Mouse (Mus musculus) hindbrain, embryonic 13.5 days (tissue): ENCODE measurements around the gene Cox7a1. TPM values are rescaled to one million over a fixed set of nuclear protein-coding genes. Genes with fewer than 3 reads are reported as not detected.
"Not testable (repeated sequence)": the region's sequence is repeated elsewhere in the genome, so short reads cannot be mapped to it uniquely, and the experiment has no call there.

Source experiments
- ATAC-seq: fragments of 200-750 bp; cut with Nextera tagmentation; 2 replicates; pipeline ENCODE4 v1.8.0; 2017; ENCODE audit warnings: moderate TSS enrichment; ENCODE audit not compliant: low FRiP score
- H3K27ac ChIP-seq: fragments of 300-500 bp; sonication (generic); 2 replicates; pipeline ENCODE4 v1.5.1; 2015; ENCODE audit warnings: inconsistent platforms, mild to moderate bottlenecking, moderate library complexity
- H3K27me3 ChIP-seq: fragments of 300-500 bp; sonication (generic); 2 replicates; pipeline ENCODE4 v1.6.1; 2015; ENCODE audit warnings: mild to moderate bottlenecking, inconsistent platforms
- H3K36me3 ChIP-seq: fragments of 300-500 bp; sonication (generic); 2 replicates; pipeline ENCODE4 v1.6.1; 2015; ENCODE audit warnings: mild to moderate bottlenecking, inconsistent platforms
- H3K4me1 ChIP-seq: fragments of 300-500 bp; sonication (generic); replicated peaks from 2 replicates; pipeline ENCODE4 v1.6.1; 2015; ENCODE audit warnings: inconsistent platforms
- H3K4me2 ChIP-seq: fragments of 300-500 bp; sonication (generic); 2 replicates; pipeline ENCODE4 v1.6.1; 2015; ENCODE audit warnings: inconsistent platforms, mild to moderate bottlenecking, moderate library complexity
- H3K4me3 ChIP-seq: fragments of 300-500 bp; sonication (generic); 2 replicates; pipeline ENCODE4 v1.5.1; 2015; ENCODE audit warnings: mild to moderate bottlenecking, inconsistent platforms
- H3K9ac ChIP-seq: fragments of 300-500 bp; sonication (generic); 2 replicates; pipeline ENCODE4 v1.6.1; 2015; ENCODE audit warnings: mild to moderate bottlenecking, inconsistent platforms
- H3K9me3 ChIP-seq: fragments of 300-500 bp; sonication (generic); 2 replicates; pipeline ENCODE4 v1.6.1; 2016; ENCODE audit warnings: inconsistent platforms
- WGBS: fragments of 180-500 bp; shearing (Covaris S2); methylation state at CpG from one replicate; pipeline ENCODE4 v1.1.7; 2015; 5-methylcytosine and 5-hydroxymethylcytosine counted together
- polyA plus RNA-seq: library from polyadenylated mRNA; unstranded; fragments of >200 nt; fragmentation: Nextera tagmentation; extraction: Ambion mirVana; gene quantifications from 2 replicates; pipeline ENCODE4 v1.2.1, GENCODE M21; 2015

Cox7a1 gene
- polyA plus RNA-seq, 1 experiment from 2014 or later = 8.0 TPM

GRCm38 (mm10) chr7:30206364-30206763, 22.4 kb downstream of the Cox7a1 start:
- H3K4me1 ChIP-seq, H3K4me3 ChIP-seq, H3K27me3 ChIP-seq, H3K9me3 ChIP-seq, H3K9ac ChIP-seq, ATAC-seq, H3K27ac ChIP-seq, H3K4me2 ChIP-seq, H3K36me3 ChIP-seq: not testable (repeated sequence)
- WGBS = 52% methylated on average over 5 of the region's 5 CpGs

DNA sequence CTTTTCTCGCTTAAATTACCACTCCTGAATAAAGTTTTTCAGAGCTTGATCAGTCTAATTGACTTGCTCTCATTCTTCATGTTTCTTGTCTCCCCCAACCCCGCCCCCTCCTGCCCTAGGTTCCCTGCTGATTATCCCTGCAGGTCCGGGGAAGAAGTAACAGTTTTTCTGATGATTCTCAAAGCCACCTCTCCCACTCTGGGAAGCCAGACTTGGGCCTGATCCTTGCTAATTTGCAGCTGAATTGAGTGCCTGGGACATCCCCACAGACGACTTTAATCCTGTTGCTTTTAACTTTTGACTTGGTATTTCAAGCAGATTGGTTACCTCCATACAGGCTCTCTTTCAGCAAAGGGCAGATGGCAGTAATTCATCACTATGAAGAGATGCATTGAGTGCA, 27.1 kb downstream of the Cox7a1 start:
- H3K27ac ChIP-seq = no peak overlapping the region
- H3K4me1 ChIP-seq = no peaks in the 10 kb centered on the region
- no peak overlapping the region for H3K4me2 ChIP-seq
- H3K36me3 ChIP-seq = no peaks in the 10 kb centered on the region
- H3K9me3 ChIP-seq = no peaks in the 10 kb centered on the region
- 0 out of 2 replicates have a peak, but pooled peaks cover 2% of the 10 kb centered on the region for H3K27me3 ChIP-seq
- no peak overlapping the region for H3K9ac ChIP-seq
- H3K4me3 ChIP-seq = no peak overlapping the region
- WGBS = 19% methylated on average over 4 of the region's 4 CpGs
- no peak for ATAC-seq

- 93% methylated on average over 3 of the region's 3 CpGs for WGBS
- H3K9me3 ChIP-seq = no peaks in the 10 kb centered on the region
- H3K4me1 ChIP-seq = peaks cover 1% of the 10 kb centered on the region; the same call in 1 of the 2 replicates
- no peak overlapping the region for H3K4me3 ChIP-seq
- no peaks in the 10 kb centered on the region for H3K36me3 ChIP-seq
- no peaks in the 10 kb centered on the region for H3K27me3 ChIP-seq
- ATAC-seq = no peak
- no peak overlapping the region for H3K27ac ChIP-seq
- H3K4me2 ChIP-seq = no peak overlapping the region
- H3K9ac ChIP-seq = no peak overlapping the region
These were observed 29.9 kb downstream of the Cox7a1 start for GRCm38 (mm10) chr7:30213881-30214280.

- no peak for ATAC-seq
- H3K27ac ChIP-seq = no peak overlapping the region
- WGBS = 60% methylated on average over 3 of the region's 3 CpGs
These were observed 31.9 kb downstream of the Cox7a1 start for GRCm38 (mm10) chr7:30215875-30216274.

GRCm38 (mm10) chr7:30216723-30217151, 32.8 kb downstream of the Cox7a1 start:
- Histone ChIP-seq H3K9me3 (no peaks in the 10 kb centered on the region), H3K4me2 (peak overlapping the region; percentile 51), H3K27me3 (no peaks in the 10 kb centered on the region), H3K4me3 (peak overlapping the region; percentile 22), H3K27ac (peak overlapping the region; percentile 72), H3K9ac (peak overlapping the region; percentile 63; the same call in 1 of the 2 replicates), H3K4me1 (peaks cover 13% of the 10 kb centered on the region), H3K36me3 (no peaks in the 10 kb centered on the region)
- peak; percentile 72 for ATAC-seq
- WGBS = under 1% methylated on average over 16 of the region's 16 CpGs

More at GRCm38 (mm10) chr7:30215875-30216274, 31.9 kb downstream of the Cox7a1 start:
- Histone ChIP-seq H3K9ac (no peak overlapping the region), H3K36me3 (no peaks in the 10 kb centered on the region), H3K4me1 (peaks cover 13% of the 10 kb centered on the region), H3K9me3 (no peaks in the 10 kb centered on the region), H3K4me2 (no peak overlapping the region), H3K4me3 (no peak overlapping the region), H3K27me3 (no peaks in the 10 kb centered on the region)

DNA sequence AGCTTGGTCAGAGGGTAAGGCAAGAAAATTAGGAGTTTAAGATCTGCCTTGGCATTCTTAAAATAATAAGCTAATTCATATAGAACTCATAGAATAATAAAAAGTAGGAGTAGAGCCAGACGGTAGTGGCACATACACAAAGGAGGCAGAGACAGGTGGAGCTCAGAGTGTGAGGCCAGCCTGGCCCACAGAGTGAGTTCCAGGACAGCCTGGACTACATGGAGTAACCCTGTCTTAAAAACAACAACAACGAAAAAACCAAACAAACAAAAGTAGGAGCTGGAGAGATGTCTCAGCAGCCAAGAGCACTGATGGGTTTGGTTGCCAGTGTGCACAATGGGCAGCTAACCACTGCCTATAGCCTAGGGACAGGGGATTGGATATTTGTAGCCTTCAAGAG, 33.3 kb downstream of the Cox7a1 start:
- Histone ChIP-seq H3K36me3 (peaks cover 3% of the 10 kb centered on the region), H3K27me3 (no peaks in the 10 kb centered on the region), H3K9me3 (no peaks in the 10 kb centered on the region), H3K4me1 (peaks cover 13% of the 10 kb centered on the region), H3K4me3 (no peak overlapping the region), H3K9ac (no peak overlapping the region), H3K4me2 (no peak overlapping the region), H3K27ac (no peak overlapping the region)
- WGBS = 76% methylated on average over 2 of the region's 2 CpGs
- ATAC-seq = 0 out of 2 replicates have a peak, but pooled peaks have one; percentile 46

GRCm38 (mm10) chr7:30219293-30220007, 35.5 kb downstream of the Cox7a1 start:
- ATAC-seq = peak; percentile 46
- peak overlapping the region; percentile 68 for H3K9ac ChIP-seq
- H3K27me3 ChIP-seq = no peaks in the 10 kb centered on the region
- peak overlapping the region; percentile 74 for H3K4me2 ChIP-seq
- H3K9me3 ChIP-seq = no peaks in the 10 kb centered on the region
- H3K36me3 ChIP-seq = peaks cover 22% of the 10 kb centered on the region
- peak overlapping the region; percentile 78 for H3K27ac ChIP-seq
- H3K4me3 ChIP-seq = peak overlapping the region; percentile 42
- WGBS = 5% methylated on average over 16 of the region's 16 CpGs
- peaks cover 13% of the 10 kb centered on the region for H3K4me1 ChIP-seq

GRCm38 (mm10) chr7:30220008-30220356, 36.0 kb downstream of the Cox7a1 start:
- Histone ChIP-seq H3K4me2 (peak overlapping the region; percentile 74), H3K9me3 (no peaks in the 10 kb centered on the region), H3K36me3 (peaks cover 27% of the 10 kb centered on the region), H3K27ac (peak overlapping the region; percentile 41), H3K27me3 (no peaks in the 10 kb centered on the region), H3K4me1 (peaks cover 13% of the 10 kb centered on the region), H3K4me3 (peak overlapping the region; percentile 42), H3K9ac (peak overlapping the region; percentile 68)
- WGBS = 21% methylated on average over 11 of the region's 11 CpGs
- no peak for ATAC-seq

- H3K4me1 ChIP-seq = peaks cover 13% of the 10 kb centered on the region
- H3K4me2 ChIP-seq = no peak overlapping the region
- H3K36me3 ChIP-seq = peaks cover 42% of the 10 kb centered on the region
- 86% methylated on average over 3 of the region's 3 CpGs for WGBS
- H3K9me3 ChIP-seq = no peaks in the 10 kb centered on the region
- no peaks in the 10 kb centered on the region for H3K27me3 ChIP-seq
- H3K27ac ChIP-seq = no peak overlapping the region
- H3K9ac ChIP-seq = no peak overlapping the region
- H3K4me3 ChIP-seq = no peak overlapping the region
- ATAC-seq = no peak
These were observed 37.5 kb downstream of the Cox7a1 start for GRCm38 (mm10) chr7:30221433-30221832.

DNA sequence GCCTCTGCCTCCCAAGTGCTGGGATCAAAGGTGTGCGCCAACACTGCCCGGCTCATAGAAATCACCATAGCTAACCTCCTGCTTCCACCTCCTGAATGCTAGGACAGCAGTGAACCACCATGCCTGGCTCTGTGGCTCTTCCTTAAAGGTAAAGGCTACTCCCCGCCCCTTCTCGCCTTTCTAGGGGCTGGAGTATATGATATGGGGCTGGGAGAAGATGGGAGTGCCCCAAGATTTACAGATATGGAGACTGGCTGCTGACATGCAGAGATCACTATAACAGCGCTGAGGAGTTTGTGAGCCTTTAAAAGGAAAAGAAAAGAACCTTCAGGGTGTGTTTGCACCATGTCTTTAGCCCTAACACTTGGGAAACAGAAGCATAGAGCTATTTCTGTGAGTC, 38.3 kb downstream of the Cox7a1 start:
- no peak overlapping the region for H3K27ac ChIP-seq
- no peak overlapping the region for H3K4me2 ChIP-seq
- H3K4me1 ChIP-seq = peaks cover 13% of the 10 kb centered on the region
- WGBS = 98% methylated on average over 5 of the region's 5 CpGs
- H3K4me3 ChIP-seq = no peak overlapping the region
- no peaks in the 10 kb centered on the region for H3K9me3 ChIP-seq
- no peak for ATAC-seq
- peaks cover 49% of the 10 kb centered on the region for H3K36me3 ChIP-seq
- H3K9ac ChIP-seq = no peak overlapping the region
- H3K27me3 ChIP-seq = no peaks in the 10 kb centered on the region

DNA sequence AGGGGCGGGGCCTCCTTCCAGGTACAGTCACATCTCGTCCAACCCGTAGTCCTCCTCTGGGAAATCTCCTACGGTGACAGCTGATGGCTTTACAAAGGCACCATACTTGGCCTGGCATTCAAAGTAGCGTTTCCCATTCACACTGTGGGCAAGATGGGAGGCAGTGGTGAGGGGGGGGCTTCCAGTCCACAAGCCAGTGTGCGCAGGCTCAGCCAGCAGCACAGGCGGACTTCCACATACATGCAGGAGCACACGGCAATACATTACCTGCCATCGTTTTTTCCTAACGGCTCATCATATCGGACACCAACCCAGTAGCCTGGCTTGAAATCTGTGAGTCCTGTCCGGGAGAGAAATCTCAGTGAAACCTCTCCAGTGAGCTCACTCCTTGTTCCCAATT, 40.3 kb downstream of the Cox7a1 start:
- Histone ChIP-seq H3K9me3 (no peaks in the 10 kb centered on the region), H3K9ac (no peak overlapping the region), H3K27me3 (no peaks in the 10 kb centered on the region), H3K27ac (no peak overlapping the region), H3K4me3 (no peak overlapping the region), H3K36me3 (peaks cover 65% of the 10 kb centered on the region), H3K4me1 (peaks cover 9% of the 10 kb centered on the region), H3K4me2 (no peak overlapping the region)
- WGBS = 93% methylated on average over 12 of the region's 12 CpGs
- ATAC-seq = no peak

DNA sequence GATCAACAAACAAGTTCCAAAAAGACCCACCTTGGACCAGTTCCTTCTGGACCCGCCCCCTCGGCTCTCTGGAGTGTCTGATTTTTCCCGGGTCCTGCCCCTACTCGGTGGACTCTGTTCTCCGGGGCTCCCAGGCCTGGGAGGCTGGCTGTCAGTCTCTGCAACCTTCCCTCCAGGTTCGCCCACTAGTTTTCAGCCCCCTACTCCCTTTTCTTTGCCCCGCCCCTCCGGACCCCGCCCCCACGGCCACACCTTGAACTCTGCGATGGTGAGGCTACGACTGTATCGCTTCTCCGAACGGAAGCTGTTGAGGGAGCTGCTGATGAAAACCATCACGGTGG, 47.4 kb downstream of the Cox7a1 start:
- Histone ChIP-seq H3K9ac (peak overlapping the region; percentile 78), H3K4me2 (peak overlapping the region; percentile 78), H3K27ac (peak overlapping the region; percentile 79), H3K27me3 (no peaks in the 10 kb centered on the region), H3K4me3 (peak overlapping the region; percentile 72), H3K9me3 (no peaks in the 10 kb centered on the region), H3K4me1 (peaks cover 22% of the 10 kb centered on the region), H3K36me3 (peaks cover 57% of the 10 kb centered on the region)
- 2% methylated on average over 16 of the region's 16 CpGs for WGBS
- no peak; the same call in 1 of the 2 replicates for ATAC-seq
